Mouse (Mus musculus) cerebellum, postnatal 14 days (tissue): ENCODE measurements around the gene Drg1.

Experiments used
- DNase-seq, 2 experiments: peaks; one replicate each; pipeline ENCODE4 v3.0.0; 2021; ENCODE audit warnings: mixed read lengths in 2 of 2

Gene Drg1

GRCm38 (mm10) chr11:3266079-3266685 is at the start of gene Drg1:
TSS of gene Drg1 (minus strand) at chr11:3266415.
- DNase-seq, result peak; percentile 96 to 97

- peak; percentile 83 to 90 for DNase-seq
Observed at GRCm38 (mm10) chr11:3314148-3314547, 47.9 kb upstream of the Drg1 start.

- DNase-seq, result no peak
Observed at GRCm38 (mm10) chr11:3313294-3313693, 47.1 kb upstream of the Drg1 start.

- DNase-seq, result no peak
Observed at GRCm38 (mm10) chr11:3311586-3312347, 45.6 kb upstream of the Drg1 start.

- no peak for DNase-seq
Observed at GRCm38 (mm10) chr11:3310789-3311585, 44.8 kb upstream of the Drg1 start.

- DNase-seq, result no peak
Observed at GRCm38 (mm10) chr11:3309884-3310283, 43.7 kb upstream of the Drg1 start.

- DNase-seq, result no peak
Observed at GRCm38 (mm10) chr11:3307875-3308274, 41.7 kb upstream of the Drg1 start.

GRCm38 (mm10) chr11:3305821-3306220 is 39.6 kb upstream of the Drg1 start:
- no peak for DNase-seq

- peak in 1 of 2 experiments; percentile 24 for DNase-seq
Observed at GRCm38 (mm10) chr11:3302792-3303191, 36.6 kb upstream of the Drg1 start.

- DNase-seq, result no peak
Observed at GRCm38 (mm10) chr11:3302385-3302784, 36.2 kb upstream of the Drg1 start.

GRCm38 (mm10) chr11:3301075-3301474 is 34.9 kb upstream of the Drg1 start:
- no peak for DNase-seq

- DNase-seq, result no peak
Observed at GRCm38 (mm10) chr11:3298813-3299185, 32.6 kb upstream of the Drg1 start.

GRCm38 (mm10) chr11:3297871-3298812 is 31.9 kb upstream of the Drg1 start:
- DNase-seq, result no peak

- DNase-seq, result no peak
Observed at GRCm38 (mm10) chr11:3296056-3296455, 29.8 kb upstream of the Drg1 start.

- DNase-seq, result no peak
Observed at GRCm38 (mm10) chr11:3294641-3295040, 28.4 kb upstream of the Drg1 start.

- no peak for DNase-seq
Observed at GRCm38 (mm10) chr11:3293361-3293760, 27.1 kb upstream of the Drg1 start.

- DNase-seq, result peak; percentile 38 to 39
Observed at GRCm38 (mm10) chr11:3292711-3293249, 26.6 kb upstream of the Drg1 start.

- DNase-seq, result peak in 1 of 2 experiments; percentile 47
Observed at GRCm38 (mm10) chr11:3292062-3292421, 25.8 kb upstream of the Drg1 start.

- DNase-seq, result peak in 1 of 2 experiments; percentile 29
Observed at GRCm38 (mm10) chr11:3291311-3292061, 25.3 kb upstream of the Drg1 start.

GRCm38 (mm10) chr11:3290640-3291310 is 24.6 kb upstream of the Drg1 start:
- peak; percentile 65 to 79 for DNase-seq
